Mouse (Mus musculus) myocyte (in vitro differentiated cells): ENCODE measurements around the gene Dock4. TPM values are rescaled to one million over a fixed set of nuclear protein-coding genes. Genes with fewer than 3 reads are reported as not detected.

Source experiments
- H3K27me3 ChIP-seq: one replicate; pipeline ENCODE4 v1.6.1; 2011; ENCODE audit not compliant: control insufficient read depth, insufficient read depth, insufficient read length
- H3K36me3 ChIP-seq: one replicate; pipeline ENCODE4 v1.6.1; 2011; ENCODE audit not compliant: control insufficient read depth, insufficient read depth
- H3K4me2 ChIP-seq: one replicate; pipeline ENCODE4 v1.6.1; 2011; ENCODE audit warnings: low read depth, control low read depth
- H3K4me3 ChIP-seq: one replicate; pipeline ENCODE4 v1.5.1; 2011; ENCODE audit warnings: mild to moderate bottlenecking, control low read depth, moderate library complexity
- H3K79me2 ChIP-seq: one replicate; pipeline ENCODE4 v1.6.1; 2011; ENCODE audit not compliant: control insufficient read depth, insufficient read depth
- H3ac ChIP-seq: one replicate; pipeline ENCODE4 v1.6.1; 2011; ENCODE audit not compliant: control insufficient read depth, insufficient read length
- CEBPB ChIP-seq: IDR thresholded peaks from 2 replicates; pipeline ENCODE4 v1.6.1; 2011; ENCODE audit warnings: mild to moderate bottlenecking, moderate library complexity; ENCODE audit not compliant: poor library complexity, insufficient read depth, severe bottlenecking
- E2F4 ChIP-seq: IDR thresholded peaks from one replicate; pipeline ENCODE4 v1.6.1; 2011; ENCODE audit warnings: mild to moderate bottlenecking, control low read depth, moderate library complexity; ENCODE audit not compliant: insufficient read depth
- MAX ChIP-seq: IDR thresholded peaks from one replicate; pipeline ENCODE4 v1.6.1; 2011; ENCODE audit warnings: low read depth, mild to moderate bottlenecking, control low read depth
- MYOD1 ChIP-seq, 3 experiments: IDR thresholded peaks; one replicate each; pipeline ENCODE4 v1.6.1; 2011; ENCODE audit warnings: control low read depth in 2 of 3, low read depth in 2 of 3, mild to moderate bottlenecking in 2 of 3, moderate library complexity in 1 of 3; ENCODE audit not compliant: insufficient read length in 2 of 3, control insufficient read depth in 1 of 3
- MYOG ChIP-seq, 3 experiments: IDR thresholded peaks; one replicate each; pipeline ENCODE4 v1.6.1; 2011; ENCODE audit warnings: control low read depth in 2 of 3, low read depth in 2 of 3, mild to moderate bottlenecking in 2 of 3; ENCODE audit not compliant: insufficient read length in 2 of 3, control insufficient read depth in 1 of 3, insufficient read depth in 1 of 3
- POLR2A ChIP-seq: IDR thresholded peaks from one replicate; pipeline ENCODE4 v1.6.1; 2011; ENCODE audit warnings: low read depth, mild to moderate bottlenecking, control low read depth, moderate library complexity; ENCODE audit not compliant: insufficient read length
- POLR2AphosphoS2 ChIP-seq: IDR thresholded peaks from one replicate; pipeline ENCODE4 v1.6.1; 2011; ENCODE audit warnings: low read depth, control low read depth; ENCODE audit not compliant: insufficient read length
- REST ChIP-seq: IDR thresholded peaks from one replicate; pipeline ENCODE4 v1.6.1; 2011; ENCODE audit warnings: mild to moderate bottlenecking, control low read depth, moderate library complexity; ENCODE audit not compliant: insufficient read depth, insufficient read length
- SRF ChIP-seq: IDR thresholded peaks from one replicate; pipeline ENCODE4 v1.6.1; 2011; ENCODE audit warnings: low read depth; ENCODE audit not compliant: control insufficient read depth, insufficient read length
- TCF12 ChIP-seq: IDR thresholded peaks from one replicate; pipeline ENCODE4 v1.6.1; 2011; ENCODE audit warnings: mild to moderate bottlenecking, control low read depth; ENCODE audit not compliant: poor library complexity, insufficient read depth, severe bottlenecking
- TCF3 ChIP-seq: IDR thresholded peaks from one replicate; pipeline ENCODE4 v1.6.1; 2011; ENCODE audit warnings: low read depth, control low read depth; ENCODE audit not compliant: insufficient read length
- USF1 ChIP-seq: IDR thresholded peaks from one replicate; pipeline ENCODE4 v1.6.1; 2011; ENCODE audit warnings: low read depth, mild to moderate bottlenecking, control low read depth, moderate library complexity
- polyA plus RNA-seq: library from polyadenylated mRNA; unstranded; fragments of >200 nt; fragmentation: generic; extraction: Trizol; gene quantifications from one replicate; pipeline ENCODE4 v1.2.1, GENCODE M21; 2012; ENCODE audit warnings: missing spikeins

Gene Dock4
- polyA plus RNA-seq, 1 experiment, result 0.73 TPM

DNA sequence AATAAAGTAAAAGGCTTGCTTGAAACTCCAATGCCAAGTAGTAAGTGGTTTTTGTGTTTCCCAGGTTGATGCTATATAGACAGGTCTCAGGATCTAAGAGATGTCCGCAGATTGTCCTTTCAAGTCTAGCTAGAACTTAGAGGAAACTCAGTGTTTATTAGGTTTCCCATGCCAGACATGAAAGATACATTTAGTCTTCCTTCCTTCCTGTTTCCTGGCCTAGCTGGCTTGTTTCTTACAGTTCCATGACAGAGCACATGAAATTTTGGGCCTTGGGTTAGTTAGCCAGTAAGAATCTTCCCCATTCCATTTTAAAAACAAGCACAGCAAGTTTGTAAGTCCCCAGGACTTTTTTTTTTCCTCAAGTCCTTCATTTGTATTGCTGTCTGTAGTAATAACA, 39.5 kb downstream of the Dock4 start:
- H3K4me2 ChIP-seq, result no peak overlapping the region
- TF ChIP-seq E2F4, result no peak
- TF ChIP-seq CEBPB, result no peak
- no peak for TF ChIP-seq MAX
- no peak for TF ChIP-seq MYOD1 (IDR thresholded peaks at IDR 0.05; ENCODE audit: control insufficient read depth in 1 of 3, insufficient read length in 2 of 3, low read depth in 2 of 3)
- no peak for TF ChIP-seq TCF12
- no peak for TF ChIP-seq USF1
- no peak for TF ChIP-seq POLR2A
- TF ChIP-seq SRF, result no peak
- no peak for TF ChIP-seq REST
- no peak for TF ChIP-seq MYOG (IDR thresholded peaks at IDR 0.05; ENCODE audit: control insufficient read depth in 1 of 3, insufficient read depth in 1 of 3, insufficient read length in 2 of 3, low read depth in 2 of 3)
- TF ChIP-seq TCF3, result no peak
- no peak for TF ChIP-seq POLR2AphosphoS2
- H3K79me2 ChIP-seq, result no peaks in the 10 kb centered on the region
- H3K4me3 ChIP-seq, result no peak overlapping the region
- no peaks in the 10 kb centered on the region for H3K27me3 ChIP-seq
- no peak overlapping the region for H3ac ChIP-seq
- H3K36me3 ChIP-seq, result no peaks in the 10 kb centered on the region

DNA sequence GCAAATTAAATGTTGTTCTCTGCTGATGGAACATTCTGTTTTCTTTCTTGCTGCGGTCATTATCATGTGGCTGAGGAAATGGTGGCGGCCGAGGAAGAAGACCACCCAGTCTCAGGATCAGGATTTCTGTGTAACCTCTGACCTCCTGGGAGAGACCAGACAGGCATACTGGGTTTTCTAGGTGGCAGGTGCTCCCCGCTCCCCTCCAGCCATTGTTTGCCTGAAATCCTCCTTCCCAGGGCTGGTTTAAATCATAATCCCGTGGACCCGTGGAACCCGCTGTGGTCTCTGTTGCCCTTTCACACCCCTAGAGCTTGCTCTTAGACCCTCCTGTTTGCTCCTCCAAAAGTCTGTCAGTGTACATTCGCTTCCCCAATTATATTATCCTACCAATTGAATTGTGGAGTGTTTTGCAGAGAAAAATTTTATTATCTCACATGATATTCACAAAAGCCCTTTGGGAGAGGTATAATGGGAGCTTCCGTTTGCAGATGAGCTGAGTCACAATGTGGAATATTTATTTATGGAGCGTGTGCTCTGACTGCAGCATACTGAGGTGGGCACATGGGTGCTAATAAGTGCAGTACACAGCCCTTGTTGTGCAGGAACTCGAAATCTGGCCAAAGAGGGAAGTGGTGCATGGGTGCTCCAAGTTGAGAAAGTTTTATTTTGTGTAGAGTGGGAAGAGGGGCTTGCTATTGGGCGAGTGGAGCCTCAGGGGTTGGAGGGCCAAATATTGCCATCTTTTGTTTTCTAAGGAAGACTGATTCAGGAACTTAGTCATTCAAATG, 40.5 kb downstream of the Dock4 start:
- Histone ChIP-seq H3K27me3 (no peaks in the 10 kb centered on the region), H3K4me2 (no peak overlapping the region), H3K36me3 (no peaks in the 10 kb centered on the region), H3ac (no peak overlapping the region), H3K79me2 (no peaks in the 10 kb centered on the region), H3K4me3 (no peak overlapping the region)
- no peak for TF ChIP-seq POLR2A
- TF ChIP-seq MYOG (IDR thresholded peaks at IDR 0.05; ENCODE audit: control insufficient read depth in 1 of 3, insufficient read depth in 1 of 3, insufficient read length in 2 of 3, low read depth in 2 of 3), result no peak
- no peak for TF ChIP-seq MYOD1 (IDR thresholded peaks at IDR 0.05; ENCODE audit: control insufficient read depth in 1 of 3, insufficient read length in 2 of 3, low read depth in 2 of 3)

DNA sequence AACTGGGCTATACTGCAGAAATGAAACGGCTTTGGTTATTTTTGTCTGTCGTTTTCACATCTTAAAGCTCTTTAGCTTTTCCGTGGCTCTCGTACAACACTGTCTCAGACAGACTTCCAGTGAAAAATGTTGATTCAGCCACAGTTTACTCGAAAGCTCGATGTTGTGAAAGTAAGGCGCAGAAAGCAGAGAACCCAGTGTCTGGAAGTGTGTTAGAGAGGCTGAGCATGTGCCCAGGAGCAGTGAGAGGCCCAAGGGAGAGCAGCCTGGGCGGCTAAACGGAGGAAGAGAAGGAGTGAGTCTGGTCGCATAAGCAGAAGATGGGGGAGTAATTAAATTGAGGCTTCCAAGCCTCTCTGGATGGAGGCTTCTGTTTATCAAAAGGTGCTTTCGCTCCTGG, 50.6 kb downstream of the Dock4 start:
- Histone ChIP-seq H3K27me3 (no peaks in the 10 kb centered on the region), H3K4me3 (no peak overlapping the region), H3K36me3 (no peaks in the 10 kb centered on the region), H3ac (no peak overlapping the region), H3K4me2 (no peak overlapping the region), H3K79me2 (no peaks in the 10 kb centered on the region)
- no peak for TF ChIP-seq TCF3
- TF ChIP-seq SRF, result no peak
- no peak for TF ChIP-seq TCF12

DNA sequence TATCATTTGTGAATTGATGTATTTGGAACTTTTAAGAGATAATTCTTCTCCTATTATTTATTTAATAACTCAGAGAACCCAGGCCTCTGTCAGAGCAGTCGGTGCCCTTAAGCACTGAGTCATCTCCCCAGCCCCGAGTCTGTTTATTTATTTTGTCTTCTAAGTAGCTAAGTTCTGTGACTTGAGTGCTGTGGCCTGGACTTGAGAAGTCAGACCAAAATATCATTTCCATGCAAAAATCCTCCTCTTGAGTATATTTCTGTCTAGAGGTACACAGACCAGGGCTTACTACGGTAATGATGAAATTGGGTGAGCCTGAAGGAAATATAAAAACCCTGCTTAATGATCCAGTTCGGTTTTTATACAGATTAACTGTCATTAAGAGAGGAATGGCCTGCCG, 52.1 kb downstream of the Dock4 start:
- Histone ChIP-seq H3K27me3 (no peaks in the 10 kb centered on the region), H3K36me3 (no peaks in the 10 kb centered on the region), H3ac (no peak overlapping the region), H3K79me2 (no peaks in the 10 kb centered on the region), H3K4me2 (no peak overlapping the region), H3K4me3 (no peak overlapping the region)
- TF ChIP-seq E2F4, result no peak
- no peak for TF ChIP-seq REST
- no peak for TF ChIP-seq MYOG (IDR thresholded peaks at IDR 0.05; ENCODE audit: control insufficient read depth in 1 of 3, insufficient read depth in 1 of 3, insufficient read length in 2 of 3, low read depth in 2 of 3)
- no peak for TF ChIP-seq TCF3
- no peak for TF ChIP-seq SRF
- no peak for TF ChIP-seq CEBPB
- TF ChIP-seq TCF12, result no peak
- no peak for TF ChIP-seq USF1
- TF ChIP-seq MAX, result no peak
- TF ChIP-seq MYOD1 (IDR thresholded peaks at IDR 0.05; ENCODE audit: control insufficient read depth in 1 of 3, insufficient read length in 2 of 3, low read depth in 2 of 3), result no peak
- TF ChIP-seq POLR2AphosphoS2, result no peak

DNA sequence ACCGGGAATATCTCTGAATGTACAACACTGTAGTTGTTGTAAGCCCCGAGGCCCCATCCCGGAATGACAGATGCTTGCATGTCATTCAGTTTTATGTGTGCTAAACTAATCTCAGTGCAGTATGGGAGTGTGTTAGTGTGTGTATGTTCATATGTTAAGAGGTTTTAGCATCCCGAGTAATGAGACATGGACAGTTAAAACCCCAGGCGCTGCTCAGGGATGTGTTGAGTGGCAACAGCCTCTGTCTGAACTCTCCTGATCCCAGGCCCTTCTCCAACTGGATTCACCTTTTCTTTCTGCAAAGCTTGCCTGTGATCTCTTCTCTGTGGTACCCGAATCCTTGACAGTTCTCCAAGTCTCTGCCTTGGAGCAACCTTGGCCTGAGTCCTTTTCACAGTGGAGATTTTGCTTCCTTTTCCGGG, 52.5 kb downstream of the Dock4 start:
- H3K79me2 ChIP-seq, result no peaks in the 10 kb centered on the region
- no peak overlapping the region for H3K4me3 ChIP-seq
- H3K27me3 ChIP-seq, result no peaks in the 10 kb centered on the region
- TF ChIP-seq CEBPB, result no peak
- H3K36me3 ChIP-seq, result no peaks in the 10 kb centered on the region
- no peak overlapping the region for H3ac ChIP-seq
- peak overlapping the region; percentile 87 for H3K4me2 ChIP-seq
